In genomic region chr2:35322404-35323164, GRCm38 (mm10) we compare ENCODE assay signal across 10 mouse cellular contexts. TPM values are rescaled to one million over a fixed set of nuclear protein-coding genes. Genes with fewer than 3 reads are reported as not detected.
DNase-seq lines count a peak whose midpoint lies in the region; ATAC-seq and TF ChIP-seq lines count a peak whose summit lies in the region.
"Had no signal": no experiment of that assay in that cellular context is flagged by ENCODE, and none has a peak within 500 bp of the region (broad histone marks: within the 10 kb centered on the region; RNA-seq: fewer than 3 reads in every experiment).

No protein-coding gene starts in this region.

- no peaks in the 10 kb centered on the region for H3K27me3 ChIP-seq in forebrain, embryonic 12.5 days
- no peaks in the 10 kb centered on the region for H3K27me3 ChIP-seq in forebrain, embryonic 11.5 days (ENCODE audit: control insufficient read depth, insufficient read depth, low read length)
- H3K27me3 ChIP-seq in midbrain, embryonic 15.5 days (replicated peaks), result 0 out of 2 replicates have a peak, but pooled peaks cover 2% of the 10 kb centered on the region
- H3K27me3 ChIP-seq in midbrain, embryonic 10.5 days (ENCODE audit: low read depth, poor library complexity, severe bottlenecking), result peaks cover 44% of the 10 kb centered on the region
- no peaks in the 10 kb centered on the region for H3K27me3 ChIP-seq in stomach, embryonic 16.5 days (ENCODE audit: control insufficient read depth, insufficient read depth, low read length)

- TF ChIP-seq POLR2A in lung, adult 2 months (IDR thresholded peaks at IDR 0.05; ENCODE audit: borderline replicate concordance, extremely low read depth, low read depth, low read length), result no peak

- no peak overlapping the region for H3K4me2 ChIP-seq in forebrain, embryonic 12.5 days
- H3K4me2 ChIP-seq in forebrain, embryonic 11.5 days (ENCODE audit: low read depth, low read length, severe bottlenecking), result no peak overlapping the region
- no peak overlapping the region for H3K4me2 ChIP-seq in midbrain, embryonic 15.5 days
- no peak overlapping the region for H3K4me2 ChIP-seq in stomach, embryonic 16.5 days (ENCODE audit: low read depth, low read length)

- 0 out of 2 replicates have a peak overlapping the region, but pooled peaks have one; percentile 53 for H3K27ac ChIP-seq in forebrain, embryonic 12.5 days
- no peak overlapping the region for H3K27ac ChIP-seq in forebrain, embryonic 11.5 days (ENCODE audit: low read depth, low read length)
- H3K27ac ChIP-seq in midbrain, embryonic 15.5 days, result peak overlapping the region; percentile 3; the same call in 1 of the 2 replicates
- H3K27ac ChIP-seq in midbrain, embryonic 10.5 days (replicated peaks), result no peak overlapping the region
- H3K27ac ChIP-seq in stomach, embryonic 16.5 days (ENCODE audit: low read length), result peak overlapping the region; percentile 56

- no peak for ATAC-seq in forebrain, embryonic 12.5 days (ENCODE audit: low FRiP score)
- ATAC-seq in forebrain, embryonic 11.5 days (replicated peaks; ENCODE audit: low FRiP score), result no peak
- no peak for ATAC-seq in midbrain, embryonic 15.5 days (replicated peaks)
- ATAC-seq in stomach, embryonic 16.5 days (ENCODE audit: insufficient read depth, low FRiP score), result peak; percentile 77; the same call in 1 of the 2 replicates

- no peak overlapping the region for H3K9ac ChIP-seq in forebrain, embryonic 12.5 days
- H3K9ac ChIP-seq in forebrain, embryonic 11.5 days (ENCODE audit: low read length), result no peak overlapping the region
- H3K9ac ChIP-seq in midbrain, embryonic 15.5 days, result no peak overlapping the region
- H3K9ac ChIP-seq in stomach, embryonic 16.5 days (ENCODE audit: low read length), result 0 out of 2 replicates have a peak overlapping the region, but pooled peaks have one; percentile 5

- H3K4me1 ChIP-seq in forebrain, embryonic 12.5 days, result peaks cover 7% of the 10 kb centered on the region; the same call in 1 of the 2 replicates
- no peaks in the 10 kb centered on the region for H3K4me1 ChIP-seq in forebrain, embryonic 11.5 days (replicated peaks; ENCODE audit: control insufficient read depth, insufficient read depth, low read length)
- H3K4me1 ChIP-seq in midbrain, embryonic 15.5 days, result peaks cover 17% of the 10 kb centered on the region; the same call in 1 of the 2 replicates
- peaks cover 11% of the 10 kb centered on the region for H3K4me1 ChIP-seq in midbrain, embryonic 10.5 days
- peaks cover 12% of the 10 kb centered on the region; the same call in 1 of the 2 replicates for H3K4me1 ChIP-seq in lung, adult 2 months (ENCODE audit: control insufficient read depth, insufficient read depth, low read length)
- H3K4me1 ChIP-seq in stomach, embryonic 16.5 days (ENCODE audit: control insufficient read depth, insufficient read depth, low read length), result peaks cover 9% of the 10 kb centered on the region; the same call in 1 of the 2 replicates

- WGBS in forebrain, embryonic 12.5 days, result 75% methylated on average over 10 of the region's 10 CpGs
- WGBS in forebrain, embryonic 11.5 days, result 87% methylated on average over 10 of the region's 10 CpGs
- WGBS in midbrain, embryonic 15.5 days, result 64% methylated on average over 10 of the region's 10 CpGs
- 87% methylated on average over 10 of the region's 10 CpGs for whole genome bisulfite sequencing in midbrain, embryonic 10.5 days
- WGBS in lung, adult 2 months, result 43% methylated on average over 10 of the region's 10 CpGs
- WGBS in stomach, embryonic 16.5 days, result 47% methylated on average over 10 of the region's 10 CpGs

- TF ChIP-seq CTCF in lung, adult 2 months (IDR thresholded peaks at IDR 0.05; ENCODE audit: insufficient read depth, low read length), result no peak

- H3K4me3 ChIP-seq in forebrain, embryonic 12.5 days (replicated peaks), result no peak overlapping the region
- no peak overlapping the region for H3K4me3 ChIP-seq in forebrain, embryonic 11.5 days (ENCODE audit: low read depth, low read length)
- H3K4me3 ChIP-seq in midbrain, embryonic 15.5 days, result no peak overlapping the region
- H3K4me3 ChIP-seq in midbrain, embryonic 10.5 days, result no peak overlapping the region
- H3K4me3 ChIP-seq in lung, adult 2 months (replicated peaks; ENCODE audit: extremely low read depth, low read depth, low read length), result no peak overlapping the region
- H3K4me3 ChIP-seq in stomach, embryonic 16.5 days (replicated peaks; ENCODE audit: low read length), result no peak overlapping the region

- no peaks in the 10 kb centered on the region for H3K36me3 ChIP-seq in forebrain, embryonic 12.5 days (replicated peaks)
- no peaks in the 10 kb centered on the region for H3K36me3 ChIP-seq in forebrain, embryonic 11.5 days (ENCODE audit: control insufficient read depth, insufficient read depth, low read length)
- no peaks in the 10 kb centered on the region for H3K36me3 ChIP-seq in midbrain, embryonic 15.5 days (replicated peaks)
- no peaks in the 10 kb centered on the region for H3K36me3 ChIP-seq in midbrain, embryonic 10.5 days
- H3K36me3 ChIP-seq in stomach, embryonic 16.5 days (ENCODE audit: control insufficient read depth, insufficient read depth, low read length), result no peaks in the 10 kb centered on the region

- no peak for DNase-seq in forebrain, embryonic 11.5 days (ENCODE audit: low spot score)
- no peak for DNase-seq in midbrain, embryonic 10.5 days (ENCODE audit: low spot score)
- peak; percentile 68 for DNase-seq in heart, adult 8-10 months (ENCODE audit: low spot score)
- peak; percentile 54 for DNase-seq in lung, adult 2 months
- no peak for DNase-seq in gastrocnemius, postnatal 4 days (ENCODE audit: low spot score in 2 of 2)

- no peaks in the 10 kb centered on the region for H3K9me3 ChIP-seq in forebrain, embryonic 12.5 days
- H3K9me3 ChIP-seq in forebrain, embryonic 11.5 days (ENCODE audit: control insufficient read depth, low read length), result no peaks in the 10 kb centered on the region
- H3K9me3 ChIP-seq in midbrain, embryonic 15.5 days, result no peaks in the 10 kb centered on the region
- H3K9me3 ChIP-seq in midbrain, embryonic 10.5 days (replicated peaks), result no peaks in the 10 kb centered on the region
- no peaks in the 10 kb centered on the region for H3K9me3 ChIP-seq in stomach, embryonic 16.5 days (replicated peaks; ENCODE audit: control insufficient read depth, low read length)

RNA-seq across cellular contexts. Expression of gene Stom, which starts 14.2 kb away (rescaled TPM):
- polyA plus RNA-seq in forebrain, embryonic 12.5 days (2016; fragmentation: Nextera tagmentation; extraction: Ambion mirVana), result 11.0 TPM in 2 replicates
- 10.6 and 13.0 TPM in 2 replicates for polyA plus RNA-seq in forebrain, embryonic 11.5 days (2014; fragmentation: Nextera tagmentation; extraction: Ambion mirVana)
- polyA plus RNA-seq in midbrain, embryonic 15.5 days (2015; fragmentation: Nextera tagmentation; extraction: Ambion mirVana), result 13.1 and 14.4 TPM in 2 replicates
- polyA plus RNA-seq in midbrain, embryonic 10.5 days (2016; fragmentation: Nextera tagmentation; extraction: Ambion mirVana), result 12.8 and 13.0 TPM in 2 replicates
- total RNA-seq in heart, adult 8-10 months (2022), result 100 to 1,000 TPM in 2 of 4 experiments, 10 to 100 TPM in 2; 83.8 to 137 (median 102) TPM
- 45.1 and 69.5 TPM in 2 replicates for polyA plus RNA-seq in lung, adult 2 months (2012; rRNA removed)
- polyA plus RNA-seq in stomach, embryonic 16.5 days (2015; fragmentation: Nextera tagmentation; extraction: Ambion mirVana), result 87.3 and 88.9 TPM in 2 replicates
- total RNA-seq in gastrocnemius, postnatal 4 days (2021), result 10 to 100 TPM; 34.1 to 50.4 TPM

RNA-seq across cellular contexts. Expression of gene 4930568D16Rik, which starts 44.9 kb away (rescaled TPM):
- polyA plus RNA-seq in forebrain, embryonic 12.5 days (2016; fragmentation: Nextera tagmentation; extraction: Ambion mirVana), result not detected in 2 replicates
- not detected in 2 replicates for polyA plus RNA-seq in forebrain, embryonic 11.5 days (2014; fragmentation: Nextera tagmentation; extraction: Ambion mirVana)
- not detected in 2 replicates for polyA plus RNA-seq in midbrain, embryonic 15.5 days (2015; fragmentation: Nextera tagmentation; extraction: Ambion mirVana)
- polyA plus RNA-seq in midbrain, embryonic 10.5 days (2016; fragmentation: Nextera tagmentation; extraction: Ambion mirVana), result not detected in 2 replicates
- total RNA-seq in heart, adult 8-10 months (2022), result not detected
- polyA plus RNA-seq in lung, adult 2 months (2012; rRNA removed), result not detected in 2 replicates
- not detected in 2 replicates for polyA plus RNA-seq in stomach, embryonic 16.5 days (2015; fragmentation: Nextera tagmentation; extraction: Ambion mirVana)
- not detected for total RNA-seq in gastrocnemius, postnatal 4 days (2021)
- polyA plus RNA-seq: C2C12; limb, embryonic 11.5 days had no signal

Comparison
In these comparisons a context has a peak if more than half of its experiments do, and no peak if none do; other contexts are left out.
1. H3K27ac ChIP-seq: peak in forebrain, embryonic 12.5 days (single experiment), midbrain, embryonic 15.5 days (single experiment) and stomach, embryonic 16.5 days (single experiment); none in forebrain, embryonic 11.5 days (single experiment) and midbrain, embryonic 10.5 days (single experiment).
2. DNase-seq: peak in heart, adult 8-10 months (single experiment) and lung, adult 2 months (single experiment); none in forebrain, embryonic 11.5 days (single experiment), midbrain, embryonic 10.5 days (single experiment) and gastrocnemius, postnatal 4 days (0 of 2).